Mouse (Mus musculus) kidney, embryonic 14.5 days (tissue): ENCODE data around the gene Srp68. TPM values are rescaled to one million over a fixed set of nuclear protein-coding genes. Genes with fewer than 3 reads are reported as not detected.

Source experiments
- ATAC-seq: fragments of 200-750 bp; cut with Nextera tagmentation; 2 replicates; pipeline ENCODE4 v1.8.0; 2017; ENCODE audit warnings: moderate number of reproducible peaks, mild to moderate bottlenecking, moderate TSS enrichment, moderate library complexity; ENCODE audit not compliant: low FRiP score, low TSS enrichment
- H3K27ac ChIP-seq: fragments of 300-500 bp; sonication (generic); 2 replicates; pipeline ENCODE4 v1.5.1; 2014; ENCODE audit warnings: low read depth, mild to moderate bottlenecking, low read length, moderate library complexity, mixed read lengths
- H3K27me3 ChIP-seq: fragments of 300-500 bp; sonication (generic); 2 replicates; pipeline ENCODE4 v1.6.1; 2014; ENCODE audit warnings: mild to moderate bottlenecking, low read length; ENCODE audit not compliant: control insufficient read depth, insufficient read depth
- H3K36me3 ChIP-seq: fragments of 300-500 bp; sonication (generic); 2 replicates; pipeline ENCODE4 v1.6.1; 2014; ENCODE audit warnings: low read length, mixed read lengths; ENCODE audit not compliant: control insufficient read depth, insufficient read depth
- H3K4me1 ChIP-seq: fragments of 300-500 bp; sonication (generic); 2 replicates; pipeline ENCODE4 v1.6.1; 2014; ENCODE audit warnings: low read length, mixed read lengths; ENCODE audit not compliant: control insufficient read depth, insufficient read depth
- H3K4me2 ChIP-seq: fragments of 300-500 bp; sonication (generic); replicated peaks from 2 replicates; pipeline ENCODE4 v1.6.1; 2014; ENCODE audit warnings: low read depth, mild to moderate bottlenecking, low read length
- H3K4me3 ChIP-seq: fragments of 300-500 bp; sonication (generic); 2 replicates; pipeline ENCODE4 v1.5.1; 2014; ENCODE audit warnings: mild to moderate bottlenecking, low read length
- H3K9ac ChIP-seq: fragments of 300-500 bp; sonication (generic); 2 replicates; pipeline ENCODE4 v1.6.1; 2014; ENCODE audit warnings: low read depth, mild to moderate bottlenecking, low read length, moderate library complexity
- H3K9me3 ChIP-seq: fragments of 300-500 bp; sonication (generic); 2 replicates; pipeline ENCODE4 v1.6.1; 2016; ENCODE audit warnings: low read length; ENCODE audit not compliant: control insufficient read depth
- WGBS: fragments of 180-500 bp; shearing (Covaris S2); extraction: QIAGEN DNeasy Blood & Tissue Kit; methylation state at CpG from one replicate; pipeline ENCODE4 v1.1.7; 2014; 5-methylcytosine and 5-hydroxymethylcytosine counted together
- polyA plus RNA-seq: library from polyadenylated mRNA; unstranded; fragments of >200 nt; fragmentation: Nextera tagmentation; extraction: Ambion mirVana; gene quantifications from 2 replicates; pipeline ENCODE4 v1.2.1, GENCODE M21; 2014

The Srp68 gene
- polyA plus RNA-seq, 1 experiment from 2014 or later: 85.6 TPM

GRCm38 (mm10) chr11:116255982-116256675, 17.9 kb downstream of the Srp68 start:
- Histone ChIP-seq H3K27me3 (no peaks in the 10 kb centered on the region), H3K9me3 (no peaks in the 10 kb centered on the region), H3K36me3 (peaks cover 89% of the 10 kb centered on the region), H3K4me1 (0 out of 2 replicates have a peak, but pooled peaks cover 7% of the 10 kb centered on the region), H3K4me2 (no peak overlapping the region), H3K27ac (no peak overlapping the region), H3K9ac (no peak overlapping the region), H3K4me3 (no peak overlapping the region)
- 63% methylated on average over 9 of the region's 9 CpGs for WGBS
- ATAC-seq: no peak

- Histone ChIP-seq H3K27me3 (no peaks in the 10 kb centered on the region), H3K4me3 (no peak overlapping the region), H3K36me3 (peaks cover 89% of the 10 kb centered on the region), H3K9ac (no peak overlapping the region), H3K27ac (no peak overlapping the region), H3K4me1 (0 out of 2 replicates have a peak, but pooled peaks cover 3% of the 10 kb centered on the region), H3K9me3 (no peaks in the 10 kb centered on the region), H3K4me2 (no peak overlapping the region)
- 72% methylated on average over 22 of the region's 22 CpGs for WGBS
- ATAC-seq: no peak
These were observed 18.7 kb downstream of the Srp68 start for GRCm38 (mm10) chr11:116255090-116255981.

- peaks cover 89% of the 10 kb centered on the region for H3K36me3 ChIP-seq
These were observed 19.4 kb downstream of the Srp68 start for GRCm38 (mm10) chr11:116254627-116255026.

GRCm38 (mm10) chr11:116253076-116253600, 20.9 kb downstream of the Srp68 start:
- Histone ChIP-seq H3K36me3 (peaks cover 89% of the 10 kb centered on the region), H3K27ac (no peak overlapping the region), H3K9ac (no peak overlapping the region), H3K4me1 (no peaks in the 10 kb centered on the region), H3K4me2 (no peak overlapping the region), H3K4me3 (no peak overlapping the region), H3K27me3 (no peaks in the 10 kb centered on the region), H3K9me3 (no peaks in the 10 kb centered on the region)
- no peak for ATAC-seq
- WGBS: 69% methylated on average over 3 of the region's 3 CpGs

More at GRCm38 (mm10) chr11:116254627-116255026, 19.4 kb downstream of the Srp68 start:
- Histone ChIP-seq H3K9ac (no peak overlapping the region), H3K27me3 (no peaks in the 10 kb centered on the region), H3K9me3 (no peaks in the 10 kb centered on the region), H3K4me1 (no peaks in the 10 kb centered on the region), H3K4me2 (no peak overlapping the region), H3K27ac (no peak overlapping the region), H3K4me3 (no peak overlapping the region)
- ATAC-seq: no peak
- WGBS: 85% methylated on average over 9 of the region's 9 CpGs

- no peak overlapping the region for H3K27ac ChIP-seq
- H3K4me1 ChIP-seq: no peaks in the 10 kb centered on the region
- H3K9ac ChIP-seq: no peak overlapping the region
- no peaks in the 10 kb centered on the region for H3K9me3 ChIP-seq
- peaks cover 98% of the 10 kb centered on the region for H3K36me3 ChIP-seq
- WGBS: 77% methylated on average over 8 of the region's 8 CpGs
- no peak overlapping the region for H3K4me2 ChIP-seq
- ATAC-seq: no peak
- no peaks in the 10 kb centered on the region for H3K27me3 ChIP-seq
- H3K4me3 ChIP-seq: no peak overlapping the region
These were observed 23.1 kb downstream of the Srp68 start for GRCm38 (mm10) chr11:116250898-116251297.

- H3K4me3 ChIP-seq: no peak overlapping the region
- peaks cover 92% of the 10 kb centered on the region for H3K36me3 ChIP-seq
- no peak overlapping the region for H3K9ac ChIP-seq
- no peak for ATAC-seq
- 74% methylated on average over 14 of the region's 14 CpGs for WGBS
- H3K4me1 ChIP-seq: peaks cover 3% of the 10 kb centered on the region; the same call in 1 of the 2 replicates
- no peaks in the 10 kb centered on the region for H3K9me3 ChIP-seq
- no peak overlapping the region for H3K4me2 ChIP-seq
- H3K27me3 ChIP-seq: no peaks in the 10 kb centered on the region
- H3K27ac ChIP-seq: no peak overlapping the region
These were observed 26.4 kb downstream of the Srp68 start for GRCm38 (mm10) chr11:116247502-116248222.

- H3K36me3 ChIP-seq: peaks cover 71% of the 10 kb centered on the region
- no peak overlapping the region for H3K4me2 ChIP-seq
- no peak overlapping the region for H3K9ac ChIP-seq
- no peak for ATAC-seq
- H3K9me3 ChIP-seq: no peaks in the 10 kb centered on the region
- no peaks in the 10 kb centered on the region for H3K27me3 ChIP-seq
- WGBS: 63% methylated on average over 6 of the region's 6 CpGs
- H3K4me1 ChIP-seq: peaks cover 18% of the 10 kb centered on the region
- H3K4me3 ChIP-seq: no peak overlapping the region
- no peak overlapping the region for H3K27ac ChIP-seq
These were observed 28.4 kb downstream of the Srp68 start for GRCm38 (mm10) chr11:116245616-116246015.

GRCm38 (mm10) chr11:116244580-116244979, 29.4 kb downstream of the Srp68 start:
- WGBS: 77% methylated on average over 8 of the region's 8 CpGs

More at GRCm38 (mm10) chr11:116244580-116244979, 29.4 kb downstream of the Srp68 start:
- peaks cover 20% of the 10 kb centered on the region for H3K4me1 ChIP-seq
- H3K9ac ChIP-seq: no peak overlapping the region
- no peak for ATAC-seq
- no peak overlapping the region for H3K27ac ChIP-seq
- H3K36me3 ChIP-seq: peaks cover 61% of the 10 kb centered on the region
- H3K4me2 ChIP-seq: no peak overlapping the region
- H3K4me3 ChIP-seq: no peak overlapping the region
- no peaks in the 10 kb centered on the region for H3K9me3 ChIP-seq
- no peaks in the 10 kb centered on the region for H3K27me3 ChIP-seq
